Mouse (Mus musculus): Measurements from ENCODE around the gene Cfap46. TPM values are rescaled to one million over a fixed set of nuclear protein-coding genes. Genes with fewer than 3 reads are reported as not detected.
"Not testable (repeated sequence)": the region's sequence is repeated elsewhere in the genome, so short reads cannot be mapped to it uniquely, and the experiment has no call there.

The Cfap46 gene
- total RNA-seq, 2 experiments from 2014 or later: 1.8 to 3.5 TPM

DNA sequence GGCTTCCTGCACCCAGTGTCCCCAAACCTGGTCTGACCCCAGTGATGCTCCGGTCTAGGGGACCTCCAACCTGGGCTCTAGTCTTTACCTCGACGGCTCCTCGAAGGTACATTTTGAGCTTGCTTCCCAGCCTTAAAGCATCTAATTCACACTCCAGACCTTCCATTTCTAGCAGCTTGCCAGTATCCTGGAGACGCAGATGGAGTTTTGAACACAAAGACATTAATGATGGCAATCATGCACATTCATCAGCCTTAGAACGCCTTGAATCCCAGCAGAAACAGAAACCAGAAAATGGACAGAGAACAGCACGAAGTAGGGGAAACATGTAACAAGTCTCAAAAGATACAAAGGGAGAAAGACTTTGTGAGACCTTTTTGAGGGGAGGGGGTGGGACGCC, 16.7 kb downstream of the Cfap46 start:
- DNase-seq (ENCODE audit: extremely low spot score in 1 of 2, low spot score in 1 of 2): no peak

DNA sequence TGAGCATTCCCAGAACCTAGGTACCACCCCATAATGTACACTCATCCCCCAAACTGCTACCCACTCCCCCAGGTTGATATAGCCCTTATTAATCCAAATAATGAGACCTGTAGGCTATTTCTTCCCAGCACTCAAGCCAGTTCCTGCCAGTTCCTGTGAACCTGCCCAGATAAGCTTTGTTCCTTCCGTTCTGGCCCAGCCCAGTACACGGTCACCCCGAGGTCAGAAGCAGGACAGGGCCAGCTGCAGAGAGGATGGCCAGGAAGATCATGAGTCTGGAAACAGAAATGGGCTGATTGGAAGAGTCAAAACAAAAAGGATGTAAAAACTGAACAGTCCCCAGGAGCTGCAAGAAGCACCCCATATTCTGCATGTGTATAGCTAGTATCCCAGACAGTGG, 20.3 kb downstream of the Cfap46 start:
- DNase-seq (ENCODE audit: extremely low spot score in 1 of 2, low spot score in 1 of 2): no peak

GRCm38 (mm10) chr7:139659901-139660300, 23.7 kb downstream of the Cfap46 start:
- not testable (repeated sequence) for DNase-seq (ENCODE audit: extremely low spot score in 1 of 2, low spot score in 1 of 2)

GRCm38 (mm10) chr7:139649698-139650097, 33.9 kb downstream of the Cfap46 start:
- DNase-seq (ENCODE audit: extremely low spot score in 1 of 2, low spot score in 1 of 2): no peak

DNA sequence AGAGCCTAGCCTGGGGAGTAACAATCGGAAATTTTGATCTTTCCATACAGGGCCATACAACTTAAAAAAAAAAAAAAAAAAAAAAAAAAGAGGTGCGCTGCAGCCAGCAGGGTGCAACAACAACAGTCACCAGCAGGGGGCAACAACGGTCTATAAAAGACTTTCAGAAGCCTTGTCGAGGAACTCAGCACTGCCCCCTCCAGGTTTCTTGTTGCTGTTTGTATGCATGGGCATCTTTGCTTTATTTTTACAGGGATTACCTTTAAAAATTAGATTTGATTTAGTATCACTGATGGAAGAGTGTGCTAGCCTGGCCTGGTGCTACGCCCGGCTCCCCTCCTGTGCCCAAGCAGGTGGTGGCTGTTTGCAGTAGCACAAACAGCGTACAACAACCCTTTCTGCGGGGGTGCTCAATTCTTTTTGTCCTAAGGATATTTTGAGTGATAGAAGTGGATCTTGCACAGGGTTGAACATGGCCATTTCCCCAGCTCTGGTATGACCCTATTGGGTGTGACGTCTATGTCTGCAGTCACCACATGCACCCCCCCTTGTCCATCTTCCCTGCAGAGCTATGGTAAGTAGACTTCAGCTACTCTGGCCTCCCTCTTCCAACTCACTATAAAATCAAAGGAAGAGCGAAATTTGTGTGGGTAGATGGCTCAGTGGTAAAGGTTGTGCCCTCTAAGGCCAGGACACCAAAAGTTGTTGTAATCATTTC, 35.4 kb downstream of the Cfap46 start:
- peak; percentile 86 to 100 for DNase-seq (ENCODE audit: extremely low spot score in 1 of 2, low spot score in 1 of 2)

DNA sequence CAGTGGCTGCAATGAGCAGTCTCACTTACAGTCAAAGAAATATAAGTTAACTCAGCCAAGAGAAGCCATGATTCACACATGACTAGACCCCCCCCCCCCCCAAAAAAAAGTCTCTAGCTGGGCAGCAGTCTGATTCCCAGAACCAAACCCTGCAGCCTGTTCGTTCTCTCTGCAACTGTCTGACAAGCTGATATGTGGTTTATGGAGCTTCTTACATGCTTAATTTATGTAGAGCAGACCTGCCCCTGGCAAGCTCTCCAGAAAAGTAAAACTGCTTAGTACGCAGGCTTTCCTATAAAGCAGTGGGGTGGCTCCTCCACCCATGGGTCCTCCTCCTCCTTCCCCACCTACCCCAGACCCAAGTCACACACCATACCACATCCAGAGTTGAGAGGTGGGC, 50.2 kb downstream of the Cfap46 start:
- no peak for DNase-seq (ENCODE audit: extremely low spot score in 1 of 2, low spot score in 1 of 2)

DNA sequence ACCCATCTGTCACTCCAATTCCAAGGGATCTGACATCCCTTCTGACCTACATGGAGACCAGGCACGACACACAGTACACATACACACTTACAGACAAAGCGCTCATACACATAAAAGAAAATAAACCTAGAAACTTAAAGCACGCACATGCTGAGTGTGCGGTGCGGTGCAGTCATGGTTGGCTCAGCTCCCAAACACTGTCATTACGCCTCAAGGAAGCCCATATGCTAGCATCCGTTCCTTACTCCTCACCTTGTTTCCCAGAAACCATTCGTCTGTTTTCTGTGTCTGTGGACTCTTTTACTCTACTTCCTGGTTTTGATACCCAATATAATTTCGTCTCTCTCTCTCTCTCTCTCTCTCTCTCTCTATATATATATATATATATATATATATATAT, 58.5 kb downstream of the Cfap46 start:
- DNase-seq (ENCODE audit: extremely low spot score in 1 of 2, low spot score in 1 of 2): no peak

DNA sequence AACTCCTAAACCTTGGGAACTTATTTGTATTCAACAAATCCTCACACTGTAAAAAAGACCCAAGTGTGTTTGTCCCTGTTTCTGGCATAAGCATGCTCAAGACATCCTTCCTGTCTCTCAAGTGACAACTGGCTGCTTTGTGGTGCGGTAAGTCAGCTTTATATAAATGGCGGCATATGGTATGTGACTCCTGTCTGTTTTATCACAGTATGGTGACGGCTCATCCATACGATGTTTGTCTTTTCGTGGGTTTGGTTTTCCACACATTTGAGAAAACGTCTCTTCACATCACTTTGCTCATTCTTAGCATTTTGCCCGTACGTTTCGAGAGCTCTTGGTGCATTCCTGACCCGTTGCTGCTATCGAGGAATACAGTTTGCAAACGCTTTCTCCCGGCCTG, 61.0 kb downstream of the Cfap46 start:
- no peak for DNase-seq (ENCODE audit: extremely low spot score in 1 of 2, low spot score in 1 of 2)

- DNase-seq (ENCODE audit: extremely low spot score in 1 of 2, low spot score in 1 of 2): peak; percentile 68 to 76
Observed at GRCm38 (mm10) chr7:139615767-139616766, 67.5 kb downstream of the Cfap46 start.

- no peak for DNase-seq (ENCODE audit: extremely low spot score in 1 of 2, low spot score in 1 of 2)
Observed at GRCm38 (mm10) chr7:139610328-139610727, 73.3 kb downstream of the Cfap46 start.

- no peak for DNase-seq (ENCODE audit: extremely low spot score in 1 of 2, low spot score in 1 of 2)
Observed at GRCm38 (mm10) chr7:139595862-139596261, 87.8 kb downstream of the Cfap46 start.

DNA sequence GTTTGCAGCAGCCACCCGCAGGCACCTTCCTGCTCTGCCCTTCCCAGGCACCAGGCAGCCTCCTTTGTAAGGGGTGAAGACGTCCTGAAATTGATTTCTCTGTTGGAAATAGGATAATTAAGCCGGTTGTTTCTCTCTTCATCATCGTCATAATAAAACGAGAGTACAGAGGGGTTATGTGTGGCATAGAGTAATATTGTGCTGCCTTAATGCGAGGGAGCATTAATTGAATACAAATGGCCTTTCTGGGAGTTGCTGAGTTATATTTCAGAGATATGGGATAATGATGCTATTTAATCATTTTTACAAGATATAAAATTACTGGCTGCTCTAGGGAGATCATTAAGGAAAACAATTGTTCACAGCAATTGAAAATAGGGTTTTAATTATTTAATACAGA, 88.3 kb downstream of the Cfap46 start:
- DNase-seq (ENCODE audit: extremely low spot score in 1 of 2, low spot score in 1 of 2): no peak

- no peak for DNase-seq (ENCODE audit: extremely low spot score in 1 of 2, low spot score in 1 of 2)
Observed at GRCm38 (mm10) chr7:139591311-139591710, 92.3 kb downstream of the Cfap46 start.

- peak in 1 of 2 experiments; percentile 32 for DNase-seq (ENCODE audit: extremely low spot score in 1 of 2, low spot score in 1 of 2)
Observed at GRCm38 (mm10) chr7:139590302-139590701, 93.3 kb downstream of the Cfap46 start.

GRCm38 (mm10) chr7:139587919-139588318, 95.7 kb downstream of the Cfap46 start:
- no peak for DNase-seq (ENCODE audit: extremely low spot score in 1 of 2, low spot score in 1 of 2)

GRCm38 (mm10) chr7:139585183-139585821, 98.3 kb downstream of the Cfap46 start:
- DNase-seq (ENCODE audit: extremely low spot score in 1 of 2, low spot score in 1 of 2): no peak

DNA sequence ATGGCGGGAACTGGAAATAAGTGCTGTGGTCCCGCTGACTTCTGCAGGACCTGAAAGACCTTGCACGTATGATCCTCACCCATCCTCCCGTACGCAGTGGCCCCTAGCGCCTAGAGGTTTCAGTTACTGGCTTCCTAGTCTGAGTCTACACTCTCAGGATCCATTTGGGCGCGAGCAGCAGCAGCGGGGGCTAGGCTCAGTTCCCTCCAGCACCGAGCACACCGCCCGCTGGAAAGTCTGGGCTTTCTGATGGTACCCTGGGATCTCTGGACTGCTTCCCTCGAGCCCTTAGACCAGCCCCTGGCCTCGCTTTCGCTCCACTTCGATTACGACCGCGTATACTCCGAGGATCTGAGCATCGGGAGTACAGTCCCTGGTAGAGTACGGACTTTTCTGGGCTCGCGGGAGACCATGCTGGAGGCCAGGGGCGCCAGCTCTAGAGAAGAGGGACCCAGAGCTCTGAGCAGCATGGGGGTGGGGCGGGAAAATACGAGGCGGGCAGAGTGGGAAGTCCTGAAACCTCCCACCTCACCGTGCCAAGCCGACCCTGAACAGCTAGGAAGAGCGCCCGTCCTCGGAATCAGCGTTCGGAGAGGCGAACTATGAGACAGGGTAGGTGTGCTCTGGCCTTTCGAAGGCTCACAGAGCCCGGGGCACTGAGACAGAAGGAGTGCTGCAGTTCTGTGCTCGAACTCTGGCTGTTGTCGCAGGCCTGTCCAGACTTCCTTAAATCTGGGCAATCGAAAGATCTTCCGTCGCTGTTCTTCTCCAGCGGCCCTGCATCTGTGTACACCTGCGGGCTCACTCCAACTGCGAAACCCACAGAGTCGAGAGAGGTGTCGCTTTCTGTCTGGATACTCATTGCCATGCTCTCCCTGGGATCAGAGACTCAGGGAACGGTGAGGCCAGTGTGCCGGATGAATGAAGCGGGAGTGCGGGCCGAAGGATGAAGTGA, 99.1 kb downstream of the Cfap46 start:
- peak in 1 of 2 experiments; percentile 25 for DNase-seq (ENCODE audit: extremely low spot score in 1 of 2, low spot score in 1 of 2)

GRCm38 (mm10) chr7:139583094-139583737, 100.4 kb downstream of the Cfap46 start:
- DNase-seq (ENCODE audit: extremely low spot score in 1 of 2, low spot score in 1 of 2): no peak

GRCm38 (mm10) chr7:139582595-139582994, 101.0 kb downstream of the Cfap46 start, which contains the start of gene Nkx6-2:
Gene Nkx6-2, minus strand, starts transcription at chr7:139582797.
- peak in 1 of 2 experiments; percentile 27 for DNase-seq (ENCODE audit: extremely low spot score in 1 of 2, low spot score in 1 of 2)

Measured in layer of hippocampus, postnatal 25 days (tissue).